Mouse (Mus musculus) ES-E14 (cell line): ENCODE data around the gene Ankrd23. TPM values are rescaled to one million over a fixed set of nuclear protein-coding genes. Genes with fewer than 3 reads are reported as not detected.

Source experiments
- DNase-seq: peaks from one replicate; pipeline ENCODE4 v3.0.0-alpha.2; 2013; ENCODE audit warnings: low read depth, low spot score
- H3K27ac ChIP-seq: 2 replicates; pipeline ENCODE4 v1.5.1; 2012; ENCODE audit warnings: low read depth, mild to moderate bottlenecking, low read length, moderate library complexity, mixed read lengths; ENCODE audit not compliant: poor library complexity, insufficient read depth, severe bottlenecking
- H3K36me3 ChIP-seq: 2 replicates; pipeline ENCODE4 v1.6.1; 2012; ENCODE audit warnings: mild to moderate bottlenecking, low read length, moderate library complexity, mixed read lengths; ENCODE audit not compliant: control insufficient read depth, poor library complexity, insufficient read depth, severe bottlenecking
- H3K4me1 ChIP-seq, 2 experiments: fragments of 150-350 bp in 1 of 2; sonication (generic) in 1 of 2; 2 replicates each; pipeline ENCODE4 v1.6.1; 2012; ENCODE audit warnings: low read length in 2 of 2, mild to moderate bottlenecking in 1 of 2, mixed read lengths in 1 of 2; ENCODE audit not compliant: control insufficient read depth in 2 of 2, insufficient read depth in 2 of 2, poor library complexity in 1 of 2
- H3K4me3 ChIP-seq, 2 experiments: fragments of 150-350 bp in 1 of 2; sonication (generic) in 1 of 2; 2 replicates each; pipeline ENCODE4 v1.5.1; 2012; ENCODE audit warnings: low read length in 2 of 2, low read depth in 1 of 2, mild to moderate bottlenecking in 1 of 2, mixed read lengths in 1 of 2; ENCODE audit not compliant: insufficient read depth in 1 of 2, poor library complexity in 1 of 2, severe bottlenecking in 1 of 2
- H3K9ac ChIP-seq: 2 replicates; pipeline ENCODE4 v1.6.1; 2012; ENCODE audit warnings: low read depth, mild to moderate bottlenecking, low read length, mixed read lengths; ENCODE audit not compliant: poor library complexity, insufficient read depth, severe bottlenecking
- H3K9me3 ChIP-seq: fragments of 150-350 bp; sonication (generic); 2 replicates; pipeline ENCODE4 v1.6.1; 2012; ENCODE audit warnings: low read depth, mild to moderate bottlenecking, low read length; ENCODE audit not compliant: control insufficient read depth, insufficient read depth
- CHD2 ChIP-seq: IDR thresholded peaks from 2 replicates; pipeline ENCODE4 v1.6.1; 2014; ENCODE audit warnings: mild to moderate bottlenecking, low read depth, low read length, inconsistent platforms
- HCFC1 ChIP-seq: IDR thresholded peaks from 2 replicates; pipeline ENCODE4 v1.6.1; 2012; ENCODE audit warnings: low read length, inconsistent platforms, borderline replicate concordance; ENCODE audit not compliant: insufficient read depth
- MAFK ChIP-seq: IDR thresholded peaks from 2 replicates; pipeline ENCODE4 v1.6.1; 2014; ENCODE audit warnings: mild to moderate bottlenecking, low read depth, low read length, inconsistent platforms; ENCODE audit not compliant: insufficient read depth
- ZC3H11A ChIP-seq: IDR thresholded peaks from 2 replicates; pipeline ENCODE4 v1.6.1; 2012; ENCODE audit warnings: low read depth, mild to moderate bottlenecking, inconsistent platforms, low read length, borderline replicate concordance
- ZNF384 ChIP-seq: IDR thresholded peaks from 2 replicates; pipeline ENCODE4 v1.6.1; 2012; ENCODE audit warnings: low read depth, low read length, inconsistent platforms
- in situ Hi-C, 2 experiments: fragments of 600-800 bp; cut with MboI; formaldehyde crosslinking; loops; one replicate each; pipeline ENCODE4 v1.15.1; 2025; ENCODE audit warnings: low sequenced_read_pairs in 2 of 2, inconsistent platforms in 1 of 2; ENCODE audit not compliant: unreplicated experiment in 2 of 2
- total RNA-seq: library from RNA; depleted of rRNA; stranded (reverse); fragments of 300-350 nt; gene quantifications from 2 replicates; pipeline ENCODE4 v1.2.3, GENCODE M21; 2012

Ankrd23 gene
- total RNA-seq, 1 experiment: 5.0 TPM

- H3K9me3 ChIP-seq: no peaks in the 10 kb centered on the region
- no peak for DNase-seq
- peak overlapping the region; percentile 77 to 87 for H3K4me3 ChIP-seq
- peak overlapping the region; percentile 83; the same call in 1 of the 2 replicates for H3K9ac ChIP-seq
- no peak overlapping the region for H3K27ac ChIP-seq
- H3K36me3 ChIP-seq: peaks cover 26% of the 10 kb centered on the region; the same call in 1 of the 2 replicates
- no peak for TF ChIP-seq ZC3H11A
- 0 out of 2 replicates have a peak, but pooled peaks have one; percentile 18 for TF ChIP-seq ZNF384
- H3K4me1 ChIP-seq: peaks cover 2 to 7% of the 10 kb centered on the region in 2 experiments; a peak in 1 of 4 replicates
- in situ Hi-C loops: loop anchor here in 1 of 2 experiments (5.0 kb wide), 1 partner anchor 76 kb away; no protein-coding TSS in a partner anchor
These were observed 9.3 kb upstream of the Ankrd23 start for GRCm38 (mm10) chr1:36545845-36546600.

GRCm38 (mm10) chr1:36545382-36545781 is 8.7 kb upstream of the Ankrd23 start:
- DNase-seq: no peak
- H3K4me1 ChIP-seq: peaks cover 2 to 7% of the 10 kb centered on the region in 2 experiments; a peak in 1 of 4 replicates

GRCm38 (mm10) chr1:36542925-36543324 is 6.2 kb upstream of the Ankrd23 start:
- H3K27ac ChIP-seq: no peak overlapping the region
- H3K9ac ChIP-seq: no peak overlapping the region
- H3K4me1 ChIP-seq: peaks cover 2 to 6% of the 10 kb centered on the region in 2 experiments; a peak in 1 of 4 replicates
- H3K36me3 ChIP-seq: peaks cover 16% of the 10 kb centered on the region; the same call in 1 of the 2 replicates
- H3K9me3 ChIP-seq: no peaks in the 10 kb centered on the region
- no peak for DNase-seq
- in situ Hi-C loops: no loop called here
- no peak overlapping the region for H3K4me3 ChIP-seq
- TF ChIP-seq ZNF384 (no peak), ZC3H11A (no peak), MAFK (no peak), CHD2 (no peak), HCFC1 (no peak)

More at GRCm38 (mm10) chr1:36545382-36545781, 8.7 kb upstream of the Ankrd23 start:
- no peak overlapping the region for H3K27ac ChIP-seq
- TF ChIP-seq MAFK: no peak
- TF ChIP-seq ZNF384: no peak
- TF ChIP-seq ZC3H11A: no peak
- no peak for TF ChIP-seq CHD2
- TF ChIP-seq HCFC1: no peak
- no peaks in the 10 kb centered on the region for H3K9me3 ChIP-seq
- H3K36me3 ChIP-seq: peaks cover 26% of the 10 kb centered on the region; the same call in 1 of the 2 replicates
- H3K4me3 ChIP-seq: no peak overlapping the region
- in situ Hi-C loops: loop anchor here in 1 of 2 experiments (5.0 kb wide), 1 partner anchor 77 kb away; no protein-coding TSS in a partner anchor
- no peak overlapping the region for H3K9ac ChIP-seq

GRCm38 (mm10) chr1:36541844-36542243 is 5.2 kb upstream of the Ankrd23 start:
- in situ Hi-C loops: no loop called here
- H3K9ac ChIP-seq: no peak overlapping the region
- H3K4me3 ChIP-seq: no peak overlapping the region
- no peak for TF ChIP-seq ZNF384
- no peak for TF ChIP-seq HCFC1
- TF ChIP-seq ZC3H11A: no peak
- no peak for TF ChIP-seq CHD2
- TF ChIP-seq MAFK: no peak
- peaks cover 2% of the 10 kb centered on the region in 2 experiments; a peak in 1 of 4 replicates for H3K4me1 ChIP-seq
- H3K36me3 ChIP-seq: peaks cover 16% of the 10 kb centered on the region; the same call in 1 of the 2 replicates
- DNase-seq: no peak
- H3K27ac ChIP-seq: no peak overlapping the region
- no peaks in the 10 kb centered on the region for H3K9me3 ChIP-seq
